17 mouse cellular contexts compared by ENCODE assay signal in genomic region chr1:75051428-75051827, GRCm38 (mm10).
"Had no signal": no experiment of that assay in that cellular context is flagged by ENCODE, and none has a peak within 500 bp of the region (broad histone marks: within the 10 kb centered on the region; RNA-seq: fewer than 3 reads in every experiment).

No protein-coding gene starts in this region.

- H3K4me3 ChIP-seq: kidney, embryonic 15.5 days; limb, embryonic 10.5 days; limb, embryonic 13.5 days; liver, embryonic 12.5 days; liver, embryonic 15.5 days; lung, embryonic 15.5 days; megakaryocyte, embryonic 14.5 days; midbrain, embryonic 10.5 days; midbrain, embryonic 13.5 days; neural tube, embryonic 13.5 days had no signal

- H3K9me3 ChIP-seq: kidney, embryonic 15.5 days; limb, embryonic 10.5 days; limb, embryonic 13.5 days; liver, embryonic 12.5 days; liver, embryonic 15.5 days; lung, embryonic 15.5 days; megakaryocyte, embryonic 14.5 days; midbrain, embryonic 10.5 days; midbrain, embryonic 13.5 days; neural tube, embryonic 13.5 days had no signal

- DNase-seq: kidney, adult 8-10 months; layer of hippocampus, adult 9-11 months; liver; lung, adult 18-20 months; spleen, adult 18-20 months; thymus, adult 18-20 months; thymus, postnatal 36 days had no signal

- H3K36me3 ChIP-seq: kidney, embryonic 15.5 days; limb, embryonic 10.5 days; limb, embryonic 13.5 days; liver, embryonic 12.5 days; liver, embryonic 15.5 days; lung, embryonic 15.5 days; midbrain, embryonic 10.5 days; midbrain, embryonic 13.5 days; neural tube, embryonic 13.5 days had no signal

- H3K4me2 ChIP-seq: kidney, embryonic 15.5 days; limb, embryonic 13.5 days; liver, embryonic 12.5 days; liver, embryonic 15.5 days; lung, embryonic 15.5 days; midbrain, embryonic 13.5 days; neural tube, embryonic 13.5 days had no signal

- H3K27ac ChIP-seq: kidney, embryonic 15.5 days; limb, embryonic 10.5 days; limb, embryonic 13.5 days; liver, embryonic 12.5 days; liver, embryonic 15.5 days; lung, embryonic 15.5 days; midbrain, embryonic 10.5 days; midbrain, embryonic 13.5 days; neural tube, embryonic 13.5 days had no signal

- ATAC-seq: liver, embryonic 12.5 days; midbrain, embryonic 13.5 days had no signal

- H3K4me1 ChIP-seq: limb, embryonic 10.5 days; limb, embryonic 13.5 days; liver, embryonic 12.5 days; megakaryocyte, embryonic 14.5 days; midbrain, embryonic 10.5 days; midbrain, embryonic 13.5 days; neural tube, embryonic 13.5 days had no signal

- H3K9ac ChIP-seq: kidney, embryonic 15.5 days; limb, embryonic 13.5 days; liver, embryonic 12.5 days; liver, embryonic 15.5 days; lung, embryonic 15.5 days; midbrain, embryonic 13.5 days; neural tube, embryonic 13.5 days had no signal

- H3K27me3 ChIP-seq: kidney, embryonic 15.5 days; limb, embryonic 13.5 days; liver, embryonic 12.5 days; liver, embryonic 15.5 days; lung, embryonic 15.5 days; midbrain, embryonic 13.5 days; neural tube, embryonic 13.5 days had no signal
